Mouse (Mus musculus): ENCODE data around the gene Hist1h4a.

Gene Hist1h4a

GRCm38 (mm10) chr13:23757921-23758320 is 3.1 kb downstream of the Hist1h4a start:
- DNase-seq, result no peak

GRCm38 (mm10) chr13:23757211-23757773 is 3.7 kb downstream of the Hist1h4a start:
- DNase-seq, result no peak

- DNase-seq, result peak; percentile 95
These were observed 4.2 kb downstream of the Hist1h4a start, which contains the start of gene Hist1h4b for GRCm38 (mm10) chr13:23756790-23757189. Hist1h4b (plus strand) TSS chr13:23757013.

GRCm38 (mm10) chr13:23755000-23755399 is 6.0 kb downstream of the Hist1h4a start:
- no peak for DNase-seq

GRCm38 (mm10) chr13:23753314-23754078 is 7.5 kb downstream of the Hist1h4a start:
- DNase-seq, result no peak

- no peak for DNase-seq
These were observed 8.3 kb downstream of the Hist1h4a start for GRCm38 (mm10) chr13:23752742-23753172.

GRCm38 (mm10) chr13:23752067-23752741 is 8.8 kb downstream of the Hist1h4a start, which contains the start of gene Hist1h3b:
Hist1h3b (plus strand) TSS chr13:23752267.
- peak; percentile 80 for DNase-seq

- DNase-seq, result peak; percentile 33
These were observed 9.5 kb downstream of the Hist1h4a start for GRCm38 (mm10) chr13:23751478-23751956.

GRCm38 (mm10) chr13:23750839-23751477 is 10.1 kb downstream of the Hist1h4a start, which contains the start of gene Hist1h2ab:
Hist1h2ab (plus strand) TSS chr13:23751126.
- DNase-seq, result peak; percentile 80

GRCm38 (mm10) chr13:23749563-23750121 is 11.4 kb downstream of the Hist1h4a start:
- DNase-seq, result peak; percentile 29

- peak; percentile 17 for DNase-seq
These were observed 13.1 kb downstream of the Hist1h4a start for GRCm38 (mm10) chr13:23747892-23748288.

- peak; percentile 43 for DNase-seq
These were observed 13.7 kb downstream of the Hist1h4a start for GRCm38 (mm10) chr13:23747081-23747891.

GRCm38 (mm10) chr13:23746201-23747080 is 14.6 kb downstream of the Hist1h4a start, which contains the start of gene Hist1h2bb:
Hist1h2bb (plus strand) TSS chr13:23746734.
- peak; percentile 94 for DNase-seq

- DNase-seq, result peak; percentile 86
These were observed 15.5 kb downstream of the Hist1h4a start, which contains the start of gene Hist1h3c for GRCm38 (mm10) chr13:23745381-23746161. Hist1h3c (minus strand) TSS chr13:23745602.

GRCm38 (mm10) chr13:23744421-23745380 is 16.3 kb downstream of the Hist1h4a start:
- DNase-seq, result peak; percentile 27

GRCm38 (mm10) chr13:23743963-23744362 is 17.1 kb downstream of the Hist1h4a start:
- DNase-seq, result no peak

GRCm38 (mm10) chr13:23743215-23743614 is 17.8 kb downstream of the Hist1h4a start:
- DNase-seq, result no peak

- DNase-seq, result no peak
These were observed 19.0 kb downstream of the Hist1h4a start for GRCm38 (mm10) chr13:23742007-23742406.

Measured in cerebellum, adult 9-10 months (tissue).